In the genomic region with DNA sequence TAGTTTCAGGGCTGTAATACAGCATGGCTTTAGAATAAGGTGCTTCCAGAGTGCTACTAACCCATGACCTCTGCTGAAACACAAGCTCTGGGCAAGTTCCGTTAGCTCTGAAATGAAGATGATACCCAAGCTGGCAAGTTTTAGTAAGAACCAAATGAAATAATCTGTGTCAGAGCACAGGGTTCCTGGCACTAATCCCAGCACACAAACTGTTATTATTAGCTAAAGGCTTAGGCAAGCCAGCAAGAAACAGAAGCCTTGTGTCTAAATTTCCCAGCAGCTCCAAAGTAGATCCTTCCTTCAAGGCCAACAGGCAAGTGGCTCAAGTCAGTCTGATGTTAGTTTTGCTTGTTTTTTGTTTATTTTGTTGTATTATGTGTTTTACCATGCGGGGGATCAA, we compare ENCODE assay signal across 15 mouse cellular contexts. TPM values are rescaled to one million over a fixed set of nuclear protein-coding genes. Genes with fewer than 3 reads are reported as not detected.
DNase-seq lines count a peak whose midpoint lies in the region; TF ChIP-seq lines count a peak whose summit lies in the region.
"Had no signal": no experiment of that assay in that cellular context is flagged by ENCODE, and none has a peak within 500 bp of the region (broad histone marks: within the 10 kb centered on the region; RNA-seq: fewer than 3 reads in every experiment).

No protein-coding gene starts in this region.

- TF ChIP-seq CTCF in layer of hippocampus, adult 2 months (conservative IDR thresholded peaks at IDR 0.05) = no peak

- peak overlapping the region; percentile 60 for H3K27ac ChIP-seq in layer of hippocampus, adult 2 months
- H3K27ac ChIP-seq: hindbrain, embryonic 14.5 days; limb, embryonic 13.5 days; midbrain, embryonic 10.5 days had no signal

- peak; percentile 8 for DNase-seq in adrenal gland, adult 2 months
- DNase-seq in adrenal gland, postnatal 25 days = no peak
- peak; percentile 49 to 69 for DNase-seq in layer of hippocampus, adult 2 months (ENCODE audit: low spot score in 2 of 2)
- no peak for DNase-seq in layer of hippocampus, postnatal 10 days (ENCODE audit: low spot score in 2 of 2)
- DNase-seq in right cerebral cortex, adult 18-20 months = peak; percentile 30
- no peak for DNase-seq in right cerebral cortex, postnatal 4 days
- DNase-seq in embryo, embryonic 10 days (ENCODE audit: low spot score) = no peak
- DNase-seq in retina, postnatal 1 day = no peak
- DNase-seq: embryo, embryonic 11 days; heart, postnatal 10 days; right cerebral cortex, postnatal 14 days had no signal

- no peak overlapping the region for H3K4me3 ChIP-seq in layer of hippocampus, adult 2 months
- H3K4me3 ChIP-seq: erythroblast, embryonic 14.5 days; limb, embryonic 13.5 days; midbrain, embryonic 10.5 days had no signal

RNA-seq across cellular contexts. Expression of gene Tle1, which starts 56.2 kb away (rescaled TPM):
- total RNA-seq in adrenal gland, adult 2 months (2021) = 10 to 100 TPM; 35.1 to 37.2 TPM
- 38.2 and 50.3 TPM in 2 replicates for polyA plus RNA-seq in adrenal gland, adult 2 months (2012; rRNA removed)
- 35.3 and 39.1 TPM in 2 replicates for total RNA-seq in adrenal gland, postnatal 25 days (2021)
- total RNA-seq in layer of hippocampus, adult 2 months (2021) = 10 to 100 TPM; 77.1 to 87.0 TPM
- 10 to 100 TPM; 57.4 to 57.9 TPM for total RNA-seq in layer of hippocampus, postnatal 10 days (2021)

Comparison
In these comparisons a context has a peak if more than half of its experiments do, and no peak if none do; other contexts are left out.
1. DNase-seq: peak in adrenal gland, adult 2 months (single experiment), layer of hippocampus, adult 2 months (2 of 2) and right cerebral cortex, adult 18-20 months (single experiment); none in adrenal gland, postnatal 25 days (single experiment), layer of hippocampus, postnatal 10 days (0 of 2), right cerebral cortex, postnatal 4 days (single experiment), embryo, embryonic 10 days (single experiment) and retina, postnatal 1 day (single experiment).